Mouse (Mus musculus) stomach, postnatal 0 days (tissue): ENCODE measurements around the gene Kazn.

Experiments
- CTCF ChIP-seq: IDR thresholded peaks from 2 replicates; pipeline ENCODE4 v1.5.1; 2016; ENCODE audit warnings: antibody characterized with exemption, low read depth, mild to moderate bottlenecking, moderate library complexity
- EP300 ChIP-seq: optimal IDR thresholded peaks from 2 replicates; pipeline ENCODE3; 2016; ENCODE audit warnings: antibody characterized with exemption

DNA sequence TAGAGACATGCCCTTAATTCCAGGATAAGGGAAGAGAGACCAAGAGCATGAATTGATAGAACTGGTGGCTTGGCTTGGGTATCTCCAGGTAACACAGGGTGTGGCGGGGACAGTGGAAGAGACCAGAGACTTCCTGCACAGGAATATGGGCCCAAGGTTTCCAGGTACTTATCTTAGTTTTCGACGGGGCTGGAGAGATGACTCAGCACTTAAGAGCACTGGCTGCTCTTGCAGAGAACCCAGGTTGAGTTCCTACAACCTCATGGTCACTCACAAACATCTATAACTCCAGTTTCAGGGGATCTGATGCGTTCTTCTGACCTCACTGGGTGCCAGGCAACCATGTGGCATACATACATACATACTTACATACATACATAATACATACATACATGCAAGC lies 3.0 kb upstream of the Kazn start:
- TF ChIP-seq CTCF (no peak), EP300 (no peak)
